Mouse (Mus musculus) embryonic facial prominence, embryonic 11.5 days (tissue): ENCODE results near the gene Try10. TPM values are rescaled to one million over a fixed set of nuclear protein-coding genes. Genes with fewer than 3 reads are reported as not detected.

ENCODE experiments used
- polyA plus RNA-seq: library from polyadenylated mRNA; unstranded; fragments of >200 nt; fragmentation: Nextera tagmentation; extraction: Ambion mirVana; gene quantifications from 2 replicates; pipeline ENCODE4 v1.2.1, GENCODE M21; 2014

The Try10 gene
- polyA plus RNA-seq, 1 experiment from 2014 or later: not detected

Other genes with a start within 250 kb of the Try10 start
- gene Try4, start 51.8 kb upstream of the Try10 start, polyA plus RNA-seq: not detected in 2 replicates
- not detected in 2 replicates for gene Try5, start 37.3 kb upstream of the Try10 start, polyA plus RNA-seq
- gene Prss3, start 23.6 kb downstream of the Try10 start, polyA plus RNA-seq: 0.41 and 0.43 TPM in 2 replicates
- not detected in 2 replicates for gene Gm5771, start 38.3 kb downstream of the Try10 start, polyA plus RNA-seq
- 0.26 TPM in 1 of 2 replicates, not detected in the other for gene Gm10334, start 92.0 kb downstream of the Try10 start, polyA plus RNA-seq
- gene Prss1, start 104.8 kb downstream of the Try10 start, polyA plus RNA-seq: not detected in 2 replicates
- gene Prss2, start 167.7 kb downstream of the Try10 start, polyA plus RNA-seq: not detected in 2 replicates